Mouse (Mus musculus) ovary, postnatal 36 days (tissue): ENCODE measurements around the gene Ulk4.

Experiments
- DNase-seq: peaks from one replicate; pipeline ENCODE4 v3.0.0; 2022; ENCODE audit warnings: low spot score, mixed read lengths

Ulk4 gene

DNA sequence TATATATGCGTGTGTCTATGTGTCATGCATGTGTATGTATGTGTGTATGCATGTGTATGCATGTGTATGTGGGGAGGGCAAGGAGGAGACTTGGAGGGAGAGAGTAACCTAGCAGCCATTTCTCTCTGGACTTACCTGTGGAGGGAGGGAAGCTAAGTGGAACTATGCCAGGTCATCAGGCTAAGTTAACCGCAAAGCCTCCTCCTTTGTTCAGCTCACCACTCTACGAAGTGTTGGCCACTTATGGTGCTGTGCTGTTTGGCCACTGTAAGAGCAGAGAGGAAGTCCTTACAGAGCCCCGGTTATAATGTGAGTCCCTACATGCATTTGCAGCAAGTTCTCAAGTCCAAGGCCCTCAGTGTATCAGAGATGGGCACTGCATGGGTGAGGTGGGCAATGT, 300.1 kb downstream of the Ulk4 start:
- DNase-seq, result no peak

GRCm38 (mm10) chr9:120976158-120976557, 300.8 kb downstream of the Ulk4 start:
- DNase-seq, result no peak

GRCm38 (mm10) chr9:120974209-120974608, 302.8 kb downstream of the Ulk4 start:
- no peak for DNase-seq

GRCm38 (mm10) chr9:120973026-120973515, 303.9 kb downstream of the Ulk4 start:
- no peak for DNase-seq

DNA sequence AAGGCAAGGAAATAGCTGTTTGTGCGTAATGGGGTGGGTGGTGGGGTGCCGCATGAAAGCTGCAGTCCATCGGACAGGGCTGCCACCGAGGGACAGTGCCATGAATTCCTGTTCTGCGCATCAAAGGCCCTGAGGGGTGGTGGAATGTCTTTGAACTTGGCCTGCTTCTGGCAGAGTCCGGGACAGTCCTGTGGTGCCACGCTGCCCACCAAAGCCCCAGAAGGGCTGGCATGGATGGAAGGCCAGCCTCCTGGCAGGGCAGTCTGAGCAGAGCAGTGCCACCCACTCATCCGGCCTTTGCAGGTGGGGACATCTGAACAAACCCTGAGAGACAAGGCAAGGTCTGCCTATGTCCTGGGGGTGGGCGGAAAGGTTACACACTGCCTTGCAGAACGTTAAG, 312.0 kb downstream of the Ulk4 start:
- no peak for DNase-seq

GRCm38 (mm10) chr9:120964224-120964623, 312.8 kb downstream of the Ulk4 start:
- DNase-seq, result no peak

DNA sequence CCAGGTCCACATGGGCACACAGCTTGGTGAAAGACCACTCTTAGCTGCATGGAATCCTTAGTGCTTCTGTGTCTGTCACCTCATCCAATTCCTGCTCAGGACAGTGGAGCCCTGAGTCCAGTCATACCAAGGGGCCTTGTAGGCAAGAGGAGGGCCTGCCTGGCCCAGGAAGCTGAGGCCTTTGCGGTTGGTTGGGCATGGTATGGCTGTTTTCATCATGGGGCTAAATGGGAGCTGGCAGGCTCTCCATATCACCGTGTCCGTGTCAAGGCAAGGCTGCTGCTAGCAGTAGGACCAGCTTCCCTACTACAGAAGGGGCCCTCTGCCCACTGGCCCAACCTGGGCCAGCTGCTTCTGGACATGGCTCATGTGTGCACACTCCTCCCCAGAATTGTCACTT, 313.3 kb downstream of the Ulk4 start:
- DNase-seq, result no peak

DNA sequence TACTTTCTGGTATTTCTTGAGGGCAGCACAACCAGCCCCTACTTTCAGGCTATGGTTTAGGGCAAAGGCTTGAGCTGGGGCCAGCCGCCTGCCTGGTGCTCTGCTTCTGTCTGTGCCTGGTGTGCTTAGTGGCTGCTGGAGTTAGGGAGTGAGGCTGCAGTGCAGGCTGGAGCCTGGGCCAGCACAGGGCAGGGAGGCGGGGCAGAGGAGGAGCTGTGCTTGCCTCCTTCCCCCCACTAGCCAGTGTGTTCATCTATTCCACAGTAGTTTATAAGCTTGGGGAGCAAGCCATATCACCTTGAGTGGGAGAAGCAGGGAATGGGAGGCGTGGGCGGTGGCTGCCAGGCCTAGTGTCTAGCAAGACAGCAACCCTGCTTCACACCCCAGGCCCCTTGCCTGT, 313.9 kb downstream of the Ulk4 start:
- DNase-seq, result no peak

- DNase-seq, result no peak
These were observed 314.9 kb downstream of the Ulk4 start for GRCm38 (mm10) chr9:120961969-120962700.

- DNase-seq, result no peak
These were observed 315.5 kb downstream of the Ulk4 start for GRCm38 (mm10) chr9:120961466-120961865.

DNA sequence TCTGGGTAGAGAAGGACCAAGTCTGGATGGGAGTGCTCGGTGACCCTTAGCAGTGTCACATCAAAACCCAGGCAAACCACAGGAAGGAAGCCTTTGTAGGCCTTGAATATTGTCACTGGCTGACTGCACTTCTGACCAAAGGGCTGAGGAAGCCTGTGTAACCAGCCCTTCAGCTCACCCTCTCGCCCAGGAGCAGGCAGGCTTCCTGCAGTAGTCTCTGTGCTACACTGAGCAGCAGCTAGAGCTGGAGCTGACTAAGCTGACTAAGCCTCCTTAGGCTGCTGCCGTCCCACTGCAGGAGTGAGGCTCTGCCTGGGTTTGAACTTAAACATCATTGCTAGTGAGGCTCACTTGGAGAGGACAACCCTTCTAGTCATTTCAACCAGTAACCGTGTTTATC, 316.4 kb downstream of the Ulk4 start:
- DNase-seq, result no peak

DNA sequence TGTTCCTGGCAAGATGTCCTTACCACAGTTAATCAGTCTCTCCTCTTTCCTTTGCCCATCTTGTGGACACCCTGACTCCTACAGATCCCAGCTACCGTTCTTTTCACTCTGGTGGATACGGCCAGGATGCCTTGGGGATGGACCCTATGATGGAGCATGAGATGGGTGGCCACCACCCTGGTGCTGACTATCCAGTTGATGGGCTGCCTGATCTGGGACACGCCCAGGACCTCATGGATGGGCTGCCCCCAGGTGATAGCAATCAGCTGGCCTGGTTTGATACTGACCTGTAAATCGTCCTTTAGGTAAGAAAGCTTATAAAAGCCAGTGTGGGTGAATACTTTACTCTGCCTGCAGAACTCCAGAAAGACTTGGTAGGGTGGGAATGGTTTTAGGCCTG, 317.8 kb downstream of the Ulk4 start:
- no peak for DNase-seq

DNA sequence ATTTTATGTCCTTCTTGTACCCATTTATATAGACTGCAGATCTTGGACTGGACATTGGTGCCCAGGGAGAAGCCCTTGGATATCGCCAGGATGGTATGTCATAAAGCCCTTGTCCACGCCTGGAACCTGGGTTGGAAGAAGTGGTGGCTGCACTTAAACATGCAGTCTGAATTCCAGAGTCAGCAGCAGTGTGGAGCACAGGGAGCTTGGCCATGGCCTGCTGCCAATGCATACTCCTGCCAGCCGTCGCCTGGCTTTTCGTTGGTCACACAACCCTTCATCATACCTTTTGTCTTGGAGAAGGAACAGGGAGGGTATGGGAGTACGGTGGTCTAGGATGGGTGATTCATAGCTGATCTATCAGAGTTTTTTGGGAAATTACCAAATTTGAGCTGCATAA, 318.4 kb downstream of the Ulk4 start:
- DNase-seq, result no peak

- no peak for DNase-seq
These were observed 318.9 kb downstream of the Ulk4 start for GRCm38 (mm10) chr9:120958051-120958450.

DNA sequence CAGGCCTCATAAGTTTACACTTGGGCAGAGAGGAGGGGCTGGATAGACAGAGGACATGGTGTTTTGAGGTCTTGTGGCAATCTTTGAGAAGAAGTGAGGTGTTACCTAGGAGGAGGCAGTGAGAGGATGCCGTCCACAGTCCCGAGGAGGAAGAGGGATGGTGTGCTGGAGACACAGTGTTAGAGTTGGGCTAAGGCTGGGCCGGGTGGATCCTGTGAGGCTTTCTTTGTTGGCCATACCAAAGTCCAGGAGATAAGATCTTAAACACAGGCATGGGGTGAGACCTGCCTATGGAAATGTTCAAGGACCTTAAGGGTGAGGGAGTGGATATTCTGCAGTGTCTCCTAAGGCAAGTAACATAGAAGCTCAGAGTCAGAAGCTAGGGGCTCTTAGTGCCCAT, 325.1 kb downstream of the Ulk4 start:
- no peak for DNase-seq

DNA sequence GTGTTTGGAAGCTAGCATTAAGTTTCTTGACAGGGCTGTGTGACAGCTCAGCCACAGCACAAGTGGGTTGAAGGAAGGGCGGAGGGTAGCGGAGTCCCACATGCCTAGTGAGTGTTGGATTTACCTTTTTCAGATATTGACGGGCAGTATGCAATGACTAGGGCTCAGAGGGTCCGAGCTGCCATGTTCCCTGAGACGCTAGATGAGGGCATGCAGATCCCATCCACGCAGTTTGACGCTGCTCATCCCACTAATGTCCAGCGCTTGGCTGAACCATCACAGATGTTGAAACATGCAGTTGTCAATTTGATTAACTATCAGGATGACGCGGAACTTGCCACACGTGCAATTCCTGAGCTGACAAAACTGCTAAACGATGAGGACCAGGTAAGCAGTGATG, 326.2 kb downstream of the Ulk4 start:
- DNase-seq, result no peak

- DNase-seq, result no peak
These were observed 328.2 kb downstream of the Ulk4 start for GRCm38 (mm10) chr9:120948832-120949231.

DNA sequence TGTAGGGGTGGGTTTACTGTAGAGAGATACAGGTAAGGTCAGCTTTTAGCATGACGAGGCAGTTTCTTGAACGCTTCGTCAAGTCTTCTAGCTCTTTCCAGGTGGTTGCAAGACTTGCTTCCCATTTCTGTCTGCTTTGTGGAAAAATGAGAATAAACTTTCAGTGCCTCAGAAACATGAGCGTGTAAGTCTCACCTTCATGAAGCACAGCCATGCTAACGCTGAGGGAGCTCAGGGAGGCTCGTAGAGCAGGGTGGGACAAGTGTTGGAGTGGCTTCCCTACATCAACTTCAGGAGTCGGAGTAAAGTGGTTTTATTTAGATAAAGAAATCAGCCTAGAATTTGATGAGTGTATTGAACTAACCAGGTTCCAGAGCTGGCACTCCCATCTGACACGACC, 330.9 kb downstream of the Ulk4 start:
- no peak for DNase-seq

DNA sequence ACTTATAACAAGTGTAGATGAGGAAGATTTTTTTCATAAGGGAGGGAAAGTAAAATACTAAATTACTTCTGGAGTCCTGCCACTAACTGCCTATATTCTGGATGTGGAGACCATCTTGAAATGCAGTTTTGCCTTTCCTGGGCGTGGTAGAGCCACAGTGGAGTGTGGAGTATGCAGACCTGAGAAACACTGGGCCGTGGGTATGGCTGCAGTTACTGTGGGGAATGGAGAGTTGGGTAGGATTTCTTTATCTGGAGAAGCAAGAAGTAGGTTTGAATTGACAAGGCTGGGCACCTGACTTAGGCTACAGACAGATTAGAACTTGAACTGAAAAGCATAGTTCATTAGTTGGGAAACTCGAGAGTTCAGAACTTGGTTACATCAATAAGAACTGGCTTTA, 332.8 kb downstream of the Ulk4 start:
- no peak for DNase-seq

DNA sequence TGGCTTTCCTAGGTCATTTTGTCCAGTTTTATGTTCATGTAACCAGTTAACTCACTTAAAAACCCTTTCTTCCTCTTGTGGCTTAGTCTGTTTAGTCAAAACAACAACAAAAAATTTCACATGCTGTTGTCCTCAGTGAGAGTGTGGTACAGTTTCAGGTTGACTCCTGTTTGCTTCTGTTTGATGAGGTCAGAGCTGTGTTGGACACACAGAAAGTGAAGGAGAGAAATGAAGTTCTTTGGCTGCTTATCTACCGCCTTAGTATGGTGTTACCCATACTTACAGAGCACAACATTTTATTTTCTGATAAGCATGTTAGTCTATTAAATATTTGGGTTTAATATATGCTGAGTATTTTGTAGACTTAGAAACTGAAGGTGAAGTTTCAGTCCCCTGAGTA, 333.2 kb downstream of the Ulk4 start:
- DNase-seq, result no peak

GRCm38 (mm10) chr9:120940858-120941257, 336.1 kb downstream of the Ulk4 start:
- no peak for DNase-seq

- DNase-seq, result peak; percentile 62
These were observed 340.6 kb downstream of the Ulk4 start for GRCm38 (mm10) chr9:120936351-120936750.

GRCm38 (mm10) chr9:120935634-120935922, 341.4 kb downstream of the Ulk4 start:
- no peak for DNase-seq

DNA sequence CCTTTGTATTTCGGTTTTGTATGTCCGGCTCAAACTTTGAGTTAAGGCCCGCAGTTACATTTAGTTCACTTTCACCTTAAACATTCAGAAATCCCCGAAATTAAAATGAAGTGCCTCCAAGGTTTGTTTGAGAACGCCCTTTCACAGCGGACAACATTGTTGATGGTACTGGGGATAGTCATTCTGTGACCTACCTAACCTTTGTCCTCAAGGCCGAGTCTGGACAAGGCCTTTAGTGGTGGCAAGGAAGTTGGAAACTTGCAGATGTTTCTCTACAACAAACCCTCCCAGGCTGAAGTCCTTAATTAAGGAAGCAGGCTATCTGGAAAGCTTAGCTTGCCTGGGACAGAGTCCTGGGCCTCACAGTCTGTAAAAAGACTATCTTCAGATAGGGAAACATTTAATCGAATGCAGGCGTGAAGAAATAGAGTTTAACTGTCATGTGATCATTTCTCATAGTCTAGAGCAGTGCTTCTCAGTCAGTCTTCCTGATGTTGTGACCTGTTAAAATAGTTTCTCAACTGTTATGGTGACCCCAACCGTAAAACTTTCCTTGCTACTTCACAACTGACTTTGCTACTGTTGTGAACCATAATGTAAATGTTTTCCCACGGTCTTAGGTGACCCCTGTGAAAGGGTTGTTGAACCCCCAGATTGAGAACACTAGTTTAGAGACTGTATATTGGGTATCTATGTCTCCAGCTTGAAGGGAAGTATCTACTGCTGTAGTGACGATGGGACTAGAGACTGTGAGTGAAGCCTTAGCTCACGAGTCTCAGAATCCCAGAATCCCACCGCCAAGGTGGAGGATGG, 342.0 kb downstream of the Ulk4 start:
- no peak for DNase-seq
